Mouse (Mus musculus) liver, embryonic 14.5 days (tissue): ENCODE results near the gene Gm49393.

Experiments
- CTCF ChIP-seq: IDR thresholded peaks from 2 replicates; pipeline ENCODE4 v1.5.1; 2016; ENCODE audit warnings: antibody characterized with exemption, low read depth, control low read depth
- EP300 ChIP-seq: IDR thresholded peaks from 2 replicates; pipeline ENCODE4 v1.6.1; 2016; ENCODE audit warnings: antibody characterized with exemption, low read depth

- no peak for TF ChIP-seq EP300
- TF ChIP-seq CTCF: no peak
These were observed 122.6 kb downstream of the Gm49393 start for GRCm38 (mm10) chr13:60812768-60813167.
